Mouse (Mus musculus) neutrophil, adult 5-6 weeks (primary cell): ENCODE measurements around the gene Washc3. TPM values are rescaled to one million over a fixed set of nuclear protein-coding genes. Genes with fewer than 3 reads are reported as not detected.

Experiments
- ATAC-seq: fragments of 151-379, 151-347 bp; 2 replicates; pipeline ENCODE4 v1.8.0; 2017; ENCODE audit warnings: mild to moderate bottlenecking, moderate TSS enrichment; ENCODE audit not compliant: insufficient number of reproducible peaks, poor library complexity, low FRiP score, severe bottlenecking; ENCODE audit errors: extremely low read depth
- total RNA-seq: library from RNA; stranded (forward); fragments of 200-1000 nt; gene quantifications from 2 replicates; pipeline ENCODE4 v1.2.3, GENCODE M21; 2017

Washc3 gene
- total RNA-seq: 13.7 and 24.8 TPM in 2 replicates

DNA sequence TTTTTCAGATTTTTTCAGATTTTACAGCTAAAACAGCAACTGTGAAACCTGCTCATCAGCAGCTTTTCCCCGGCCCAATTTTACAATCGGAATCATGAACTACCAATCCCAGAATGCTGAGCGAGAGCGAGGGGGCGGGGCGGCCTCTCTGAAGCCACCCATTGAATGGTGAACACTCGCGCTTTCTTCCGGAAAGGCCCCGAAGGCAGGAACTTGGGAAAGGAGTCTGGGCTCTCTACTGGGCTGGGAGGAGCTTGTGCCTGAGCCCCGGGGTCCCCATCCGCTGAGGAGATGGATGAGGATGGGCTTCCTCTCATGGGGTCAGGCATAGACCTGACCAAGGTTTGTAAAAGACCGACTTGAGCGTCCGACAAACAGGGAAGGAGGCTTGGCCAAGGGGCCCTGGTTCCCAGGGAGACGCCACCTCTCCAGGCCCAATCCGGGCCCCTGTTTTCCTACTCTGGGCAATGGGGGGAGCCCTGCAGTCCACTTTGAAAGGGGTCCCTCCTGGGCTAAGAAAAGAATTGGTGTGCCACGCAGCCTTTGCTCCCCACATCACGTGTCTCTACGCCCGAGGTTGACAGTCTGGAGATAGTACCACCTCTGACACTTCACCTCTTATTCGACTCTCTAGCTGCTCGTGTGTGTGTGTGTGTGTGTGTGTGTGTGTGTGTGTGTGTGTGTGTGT, at the start of gene Washc3:
Gene Washc3 (plus strand): TSS at position 143 of the 688 bp plus-strand sequence.
- peak; percentile 95 for ATAC-seq

DNA sequence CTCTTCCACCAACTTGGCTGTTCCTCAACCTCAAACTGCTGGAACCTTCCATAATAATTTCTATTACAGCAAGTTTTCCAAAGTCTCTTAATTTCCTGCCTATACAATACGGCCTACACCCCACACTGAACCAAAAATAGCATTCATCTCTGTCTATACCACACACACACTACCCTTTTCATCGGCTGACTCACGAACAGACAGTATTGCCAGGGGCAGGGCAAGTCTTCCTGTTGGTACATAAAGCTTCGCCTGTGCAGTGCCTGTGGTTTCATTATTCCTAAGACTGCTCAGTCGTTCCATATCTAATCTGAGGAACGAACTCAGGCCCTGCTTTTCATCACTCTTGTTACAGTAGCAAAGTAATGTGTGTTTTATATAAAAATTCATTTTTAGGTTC, 49.2 kb upstream of the Washc3 start:
- no peak for ATAC-seq

DNA sequence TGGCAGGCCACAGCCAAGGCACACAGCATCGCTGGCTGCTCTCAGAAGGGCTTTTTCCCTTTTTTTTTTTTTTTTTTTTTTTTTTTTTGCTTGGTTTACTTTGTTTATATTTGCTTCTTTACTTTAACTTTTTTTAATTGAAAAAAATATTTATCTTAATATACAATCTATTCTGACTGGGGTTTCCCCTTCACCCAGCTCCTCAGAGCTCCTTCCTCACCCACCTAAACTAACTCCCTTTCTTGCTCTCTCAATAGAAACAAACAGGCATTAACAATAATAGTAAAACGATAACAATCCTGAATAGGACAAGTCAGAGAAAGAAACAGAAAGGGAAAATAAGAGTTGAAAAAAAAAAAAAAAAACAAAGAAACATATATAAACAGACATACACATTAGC, 38.8 kb upstream of the Washc3 start:
- ATAC-seq: no peak

DNA sequence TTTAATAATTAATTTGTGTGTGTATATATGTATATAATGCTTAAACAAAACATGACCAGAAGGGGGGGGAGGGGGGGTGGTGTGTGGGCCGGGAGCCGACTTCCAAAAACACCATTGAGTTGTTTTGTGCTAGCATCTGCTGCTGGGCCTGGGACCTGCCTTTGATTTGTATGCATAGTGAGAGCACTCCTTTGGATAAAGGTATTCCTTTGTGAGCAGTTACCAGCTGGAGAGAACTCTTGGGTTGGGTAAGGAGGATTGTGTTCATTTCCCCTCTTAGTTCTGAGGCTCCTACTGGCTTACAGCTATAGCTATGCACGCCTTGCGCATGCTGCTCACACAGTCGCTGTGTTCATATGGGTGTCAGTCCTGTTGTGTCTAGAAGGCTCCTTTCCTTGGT, 38.2 kb upstream of the Washc3 start:
- ATAC-seq: no peak

DNA sequence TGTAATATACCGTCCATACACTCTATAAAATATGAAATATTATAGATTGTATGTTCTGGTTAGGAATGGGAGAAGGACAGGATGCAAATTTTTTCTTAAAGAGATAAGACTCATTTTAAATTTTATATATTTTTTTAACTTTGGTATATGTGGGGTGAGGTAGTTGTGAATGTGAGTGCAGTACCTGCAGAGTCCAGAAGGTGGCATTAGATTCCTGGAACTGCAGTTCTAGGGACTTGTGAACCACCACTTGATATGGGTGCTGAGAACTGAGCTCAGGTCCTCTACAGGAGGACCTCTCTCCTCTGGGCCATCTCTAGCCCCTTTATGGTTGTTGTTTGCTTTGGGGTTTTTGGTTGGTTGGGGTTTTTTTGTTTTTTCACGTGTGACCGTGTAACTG, 34.7 kb upstream of the Washc3 start:
- 0 out of 2 replicates have a peak, but pooled peaks have one; percentile 44 for ATAC-seq

DNA sequence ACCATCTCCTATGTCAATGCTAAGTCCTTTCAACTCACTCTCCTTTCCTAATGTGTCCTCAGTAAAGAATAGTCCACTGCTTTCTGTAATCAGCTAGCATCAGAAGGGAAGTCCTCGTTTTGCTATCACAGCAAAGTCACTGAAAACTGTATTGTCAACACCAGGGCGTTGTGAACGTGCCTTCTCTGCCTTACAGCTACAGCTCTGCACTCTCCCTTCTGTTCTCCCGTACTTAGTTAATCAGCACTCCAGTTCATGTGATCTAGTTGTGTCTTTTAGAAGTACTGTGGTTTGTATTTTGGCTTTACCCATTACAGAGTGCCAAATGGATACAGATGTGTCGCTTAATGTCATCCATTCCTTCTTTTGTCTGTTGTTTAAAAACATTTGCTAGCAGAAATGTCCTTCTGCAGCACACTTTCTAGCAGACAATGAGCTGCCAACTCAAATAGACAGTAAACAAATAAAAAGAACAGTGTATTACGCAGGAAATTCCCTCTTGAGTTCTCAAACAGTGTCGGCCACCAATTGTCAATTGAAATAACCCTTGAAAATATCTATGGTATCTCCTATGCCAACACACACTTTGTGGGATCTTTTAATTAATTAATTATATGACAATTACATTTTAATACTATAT, 33.3 kb upstream of the Washc3 start:
- no peak for ATAC-seq

DNA sequence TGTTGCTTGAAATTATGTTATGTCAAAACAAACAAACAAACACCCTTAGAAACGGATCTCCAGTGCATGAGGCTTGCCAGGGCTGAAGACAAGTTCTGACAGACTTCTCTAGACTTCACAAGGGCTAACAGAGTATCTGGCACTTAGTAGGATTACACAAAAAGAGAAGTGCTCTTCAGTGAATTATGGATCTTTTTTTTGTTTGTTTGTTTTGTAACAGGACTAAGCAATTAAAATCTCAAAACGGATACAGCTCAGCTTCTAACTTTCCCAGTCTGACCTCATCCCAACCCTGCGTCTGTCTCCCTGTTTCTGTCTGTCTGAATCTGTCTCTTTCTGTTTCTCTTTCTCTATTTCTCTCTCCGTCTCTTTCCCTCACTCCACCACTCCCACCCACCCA, 352 bp upstream of the Washc3 start:
- ATAC-seq: no peak

DNA sequence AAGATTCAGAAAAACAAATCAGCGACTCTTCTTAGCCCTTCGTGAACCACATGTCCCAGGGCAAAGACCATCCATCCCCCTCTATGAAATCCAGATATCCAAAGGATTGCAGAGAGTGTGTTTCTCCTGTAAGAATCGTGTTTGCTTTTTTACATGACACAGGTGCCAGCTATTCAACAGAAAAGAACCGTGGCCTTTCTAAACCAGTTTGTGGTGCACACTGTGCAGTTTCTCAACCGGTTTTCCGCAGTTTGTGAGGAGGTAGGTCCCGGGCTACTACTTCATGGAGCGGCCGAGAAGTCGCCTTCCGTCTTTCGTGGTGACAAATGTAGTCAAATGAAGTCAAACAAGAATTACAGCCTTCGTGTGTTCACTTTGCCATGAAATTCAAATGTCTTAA, 757 bp downstream of the Washc3 start:
- ATAC-seq: no peak

DNA sequence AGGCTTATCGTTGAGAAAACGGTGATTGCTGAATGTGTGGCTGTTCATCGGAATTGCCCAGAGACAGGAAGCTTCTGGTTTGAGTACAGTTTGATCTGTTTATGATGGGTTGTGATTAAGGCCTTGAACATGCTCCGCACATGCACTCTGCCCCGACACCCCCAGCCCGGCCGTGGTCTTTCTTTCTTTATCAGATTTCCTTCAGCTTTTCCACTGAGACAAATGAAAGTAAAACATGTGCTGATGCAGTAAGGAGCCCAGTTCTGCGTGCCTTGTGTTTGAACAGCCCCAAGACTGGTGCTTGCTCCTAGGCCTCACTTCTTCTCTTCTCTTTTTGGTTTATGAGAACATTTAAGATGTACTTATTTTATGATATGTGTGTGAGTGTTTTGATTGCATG, 1.7 kb downstream of the Washc3 start:
- ATAC-seq: no peak

DNA sequence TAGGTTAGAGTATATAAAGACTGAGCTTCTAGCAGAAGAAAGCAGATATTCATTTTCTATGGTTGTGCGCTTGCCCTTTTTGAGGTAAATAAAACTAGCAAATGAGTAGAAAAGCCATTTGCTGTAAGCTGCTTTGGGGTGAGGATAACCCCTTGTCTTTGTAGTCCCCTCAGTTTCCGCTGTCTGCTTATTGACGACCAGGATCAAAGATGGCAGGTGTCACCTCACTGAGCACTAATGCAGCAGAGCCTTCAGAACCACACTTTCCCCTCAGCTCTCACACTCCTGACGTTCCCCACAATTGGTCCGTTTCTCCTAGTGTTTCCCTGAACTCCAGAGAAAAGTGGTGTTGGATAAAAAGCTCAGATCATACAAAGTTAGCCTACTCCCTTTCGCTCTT, 2.3 kb downstream of the Washc3 start:
- no peak for ATAC-seq

DNA sequence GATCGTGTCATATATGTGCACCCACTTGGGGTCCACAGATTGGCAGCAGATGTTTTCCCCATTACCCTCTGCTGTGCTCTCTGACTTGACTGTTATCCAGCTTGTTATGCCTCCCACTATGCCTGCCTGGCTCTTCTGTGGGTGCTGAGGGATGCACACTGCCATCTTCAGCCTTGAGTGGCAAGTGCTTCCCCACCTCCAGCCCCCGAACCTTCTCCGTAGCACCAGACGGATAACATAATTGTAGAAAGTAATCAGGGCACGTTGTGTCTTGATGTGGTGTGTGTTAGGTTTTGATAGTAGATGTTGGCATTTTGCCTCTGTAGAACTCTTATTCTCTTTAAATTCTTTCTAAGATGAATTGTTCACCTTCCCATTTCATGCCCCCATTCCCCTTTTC, 11.8 kb downstream of the Washc3 start:
- no peak for ATAC-seq

DNA sequence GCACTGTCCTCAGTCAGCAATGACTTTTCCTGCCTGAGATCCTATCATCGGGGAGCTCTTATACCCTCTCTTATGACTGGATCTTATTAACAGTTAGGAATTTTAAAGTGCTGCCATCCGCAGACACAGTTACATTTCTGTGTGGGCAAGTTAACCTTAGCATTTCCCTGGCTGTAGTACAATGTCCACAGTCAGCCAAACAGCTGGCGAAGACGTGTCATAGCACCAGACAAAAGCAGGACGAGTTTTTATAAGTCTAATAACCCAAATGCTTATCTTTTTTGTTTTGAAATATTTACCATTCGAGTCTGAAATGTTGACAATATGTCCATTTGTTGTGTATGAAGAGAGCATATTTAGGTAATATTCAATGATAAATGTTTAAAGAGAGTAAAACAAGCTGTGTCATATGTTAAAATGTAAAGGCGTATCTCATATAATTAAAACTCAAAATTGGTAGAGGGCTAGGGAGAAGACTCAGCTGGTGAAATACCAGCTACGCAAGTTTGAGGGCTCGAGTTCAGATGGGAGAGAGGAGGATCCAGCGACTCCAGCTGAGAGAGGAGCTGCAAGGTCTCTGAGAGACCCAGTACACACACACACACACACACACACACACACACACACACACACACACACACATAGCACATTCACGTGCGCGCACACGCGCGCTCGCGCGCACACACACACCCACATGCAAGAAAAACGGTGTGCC, 14.1 kb downstream of the Washc3 start:
- ATAC-seq: no peak

DNA sequence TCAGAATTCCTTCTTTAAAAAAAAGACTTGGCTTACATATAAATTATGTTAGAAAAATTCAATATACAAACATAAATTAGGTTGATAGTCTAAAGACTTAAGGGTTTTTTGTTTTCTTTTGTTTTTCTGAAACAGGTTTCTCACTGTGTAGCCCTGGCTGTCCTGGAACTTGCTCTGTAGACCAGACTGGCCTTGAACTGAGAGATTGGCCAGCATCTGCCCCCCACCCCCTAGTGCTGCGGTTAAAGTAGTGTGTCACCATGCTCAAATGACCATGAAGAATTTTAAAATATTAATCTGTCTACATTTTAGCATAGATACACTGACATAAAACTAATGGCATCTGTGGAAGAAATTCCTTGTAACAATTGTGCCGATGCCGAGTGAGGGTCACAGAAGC, 17.3 kb downstream of the Washc3 start:
- no peak for ATAC-seq

DNA sequence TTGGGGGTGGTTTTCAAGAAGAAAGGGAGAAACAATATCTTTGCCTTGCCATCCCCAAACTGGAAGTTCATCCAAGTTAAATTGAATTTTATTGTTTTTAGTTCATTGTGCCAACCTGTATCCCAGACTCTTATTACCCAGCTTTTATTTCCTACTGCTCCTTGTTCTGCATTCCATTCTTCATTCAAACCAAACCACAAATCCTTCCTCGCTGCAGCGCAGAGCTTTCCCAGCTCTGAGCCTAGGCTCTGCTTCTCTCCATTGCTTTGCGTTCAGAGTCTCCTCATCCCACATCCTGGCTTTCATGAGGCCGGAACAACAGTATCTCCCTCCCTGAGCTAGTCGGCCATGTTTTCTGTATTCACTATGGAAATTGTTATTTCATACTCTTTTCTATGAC, 20.8 kb downstream of the Washc3 start:
- ATAC-seq: no peak

DNA sequence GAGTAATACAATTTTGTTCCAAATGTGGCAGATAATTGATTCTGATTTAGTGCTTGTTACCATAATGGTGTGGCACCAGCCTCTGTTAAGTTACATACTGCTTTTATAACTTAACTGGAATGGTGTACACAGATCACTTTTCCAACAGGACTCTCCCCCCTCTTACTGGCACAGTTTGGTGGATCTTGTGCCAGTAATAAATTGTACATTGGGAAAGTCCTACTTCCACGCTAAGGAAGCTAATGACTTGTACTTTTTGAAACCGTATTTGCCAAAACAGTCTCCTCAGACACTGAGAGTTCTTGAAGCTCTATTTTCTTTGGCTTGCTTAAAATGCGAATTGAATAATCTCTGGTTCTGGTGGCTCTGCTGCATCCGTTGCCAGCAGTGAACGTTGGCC, 24.5 kb downstream of the Washc3 start:
- no peak for ATAC-seq

DNA sequence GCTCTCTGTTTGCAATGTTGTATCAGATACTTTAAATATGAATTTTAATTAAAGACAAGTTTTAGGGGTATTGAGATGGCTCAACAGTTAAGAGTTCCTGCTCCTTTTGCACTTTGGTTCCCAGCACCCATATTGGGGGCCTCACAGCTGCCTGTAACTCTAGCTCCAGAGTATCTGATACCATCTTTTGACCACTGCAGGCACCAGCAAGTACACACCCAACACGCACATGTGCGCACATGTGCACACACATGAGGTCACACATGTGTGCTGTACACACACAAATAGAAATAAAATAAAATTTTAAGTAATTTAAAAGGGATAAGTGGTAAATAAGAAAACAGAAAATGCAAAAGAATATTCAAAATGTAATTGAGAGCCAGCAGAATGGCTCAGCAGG, 27.1 kb downstream of the Washc3 start:
- no peak for ATAC-seq

DNA sequence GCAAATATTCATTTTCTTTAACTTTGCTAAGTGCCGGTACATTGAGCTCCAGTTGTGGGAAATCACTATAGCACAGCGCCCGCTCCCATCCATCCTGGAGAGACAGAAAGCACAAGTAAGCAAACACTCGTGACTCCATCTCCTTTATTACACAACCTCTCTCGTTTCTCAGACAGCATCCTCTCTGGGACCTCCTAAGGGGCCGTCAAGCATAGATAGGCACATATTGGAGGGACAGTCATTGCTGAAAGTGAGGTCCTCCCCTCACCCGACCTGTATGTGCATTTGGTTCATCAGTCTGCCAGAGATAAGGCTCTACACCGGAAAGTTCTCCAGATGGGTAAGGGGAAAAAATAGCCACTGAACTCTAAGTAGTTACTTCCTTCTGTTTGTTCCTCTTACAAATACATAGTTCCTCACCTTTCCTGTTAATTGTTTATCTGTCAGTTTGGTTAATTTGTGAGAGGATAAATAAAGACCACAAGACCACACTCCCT, 27.7 kb downstream of the Washc3 start:
- no peak for ATAC-seq

DNA sequence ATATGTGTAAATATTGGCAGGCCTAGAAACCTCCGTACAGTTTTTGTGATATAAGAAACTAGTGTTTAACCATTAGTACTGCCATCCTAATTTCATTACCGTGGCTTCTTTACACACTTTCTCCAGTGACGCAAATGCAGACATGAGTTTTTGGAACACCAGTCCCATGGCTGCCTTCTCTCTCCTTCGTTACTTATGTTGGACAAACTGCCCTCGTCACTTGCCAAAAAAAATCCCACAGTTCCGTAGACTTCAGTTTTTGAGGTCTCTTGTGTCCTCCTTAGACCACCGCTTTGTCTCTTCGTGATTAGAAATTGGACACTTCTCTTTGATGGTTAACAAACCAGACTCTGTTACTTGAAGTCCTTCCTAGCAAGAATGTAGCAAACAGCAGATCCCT, 30.8 kb downstream of the Washc3 start:
- no peak for ATAC-seq

DNA sequence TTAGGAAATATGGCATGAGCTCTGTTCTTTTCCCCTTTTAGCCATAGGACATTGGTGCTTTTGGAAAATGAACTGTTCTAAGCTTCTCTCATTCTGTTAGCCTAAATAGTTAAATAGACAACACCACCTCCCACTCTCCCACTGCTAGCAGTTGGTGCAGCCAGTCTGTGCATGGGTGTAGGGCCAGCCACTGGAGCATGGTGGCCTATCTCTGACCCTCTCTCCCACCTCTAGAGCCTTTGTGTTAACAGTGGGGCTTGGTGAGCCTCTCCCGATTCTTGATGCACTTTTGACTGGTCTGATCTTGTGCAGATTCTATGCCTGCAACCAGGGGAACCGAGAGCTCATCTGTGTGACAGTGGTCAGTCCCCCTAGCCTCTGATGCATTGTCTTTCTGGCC, 31.9 kb downstream of the Washc3 start:
- ATAC-seq: no peak

DNA sequence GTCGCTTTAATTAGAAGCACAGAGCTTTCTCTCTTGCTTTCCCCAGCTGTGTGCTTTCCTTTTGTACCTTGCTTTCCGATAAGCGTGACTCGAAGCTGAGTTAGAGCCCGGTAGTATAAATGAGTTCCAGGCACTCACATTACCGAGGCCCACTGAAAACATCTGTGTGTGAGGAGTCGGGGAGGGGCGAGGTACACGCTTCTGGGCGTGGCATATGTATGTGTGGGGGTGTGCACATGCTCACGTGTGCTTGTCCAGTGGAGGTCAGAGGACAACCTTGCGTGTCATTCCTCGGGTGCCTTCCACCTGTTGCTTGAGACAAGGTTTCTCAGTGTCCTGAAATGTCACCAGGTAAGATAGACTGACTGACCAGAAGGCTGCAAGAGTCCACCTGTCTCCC, 43.8 kb downstream of the Washc3 start:
- no peak for ATAC-seq
